Mouse (Mus musculus) induced T-regulatory cell, adult 2 months (primary cell): ENCODE results near the gene Stab1.

Source experiments
- DNase-seq: peaks from one replicate; pipeline ENCODE4 v3.0.0-alpha.2; 2012; ENCODE audit warnings: low read depth

Gene Stab1

GRCm38 (mm10) chr14:31168425-31168824 lies at the start of gene Stab1:
Stab1 (minus strand) TSS chr14:31168641.
- no peak for DNase-seq

GRCm38 (mm10) chr14:31217666-31218065 lies 49.2 kb upstream of the Stab1 start, which contains the start of gene Sema3g:
Sema3g (plus strand) TSS chr14:31217860.
- DNase-seq: peak; percentile 46

- DNase-seq: no peak
These were observed 48.4 kb upstream of the Stab1 start, which contains the start of gene Nisch for GRCm38 (mm10) chr14:31216846-31217245. Nisch (minus strand) TSS chr14:31216946.

- DNase-seq: peak; percentile 89
These were observed 46.9 kb upstream of the Stab1 start for GRCm38 (mm10) chr14:31215157-31216002.

GRCm38 (mm10) chr14:31214684-31215083 lies 46.2 kb upstream of the Stab1 start:
- no peak for DNase-seq

GRCm38 (mm10) chr14:31213868-31214267 lies 45.4 kb upstream of the Stab1 start:
- no peak for DNase-seq

GRCm38 (mm10) chr14:31212499-31212898 lies 44.1 kb upstream of the Stab1 start:
- no peak for DNase-seq

- DNase-seq: no peak
These were observed 43.4 kb upstream of the Stab1 start for GRCm38 (mm10) chr14:31211854-31212253.

GRCm38 (mm10) chr14:31209133-31209557 lies 40.7 kb upstream of the Stab1 start:
- no peak for DNase-seq

GRCm38 (mm10) chr14:31208084-31208483 lies 39.6 kb upstream of the Stab1 start, which contains the start of gene Tnnc1:
Tnnc1 (plus strand) TSS chr14:31208312.
- DNase-seq: no peak

GRCm38 (mm10) chr14:31207070-31207830 lies 38.8 kb upstream of the Stab1 start:
- DNase-seq: no peak

- peak; percentile 98 for DNase-seq
These were observed 38.1 kb upstream of the Stab1 start for GRCm38 (mm10) chr14:31206472-31206981.

- DNase-seq: peak; percentile 50
These were observed 37.4 kb upstream of the Stab1 start for GRCm38 (mm10) chr14:31205562-31206467.

GRCm38 (mm10) chr14:31205244-31205561 lies 36.8 kb upstream of the Stab1 start:
- DNase-seq: peak; percentile 28

- DNase-seq: no peak
These were observed 36.4 kb upstream of the Stab1 start for GRCm38 (mm10) chr14:31204844-31205243.

- DNase-seq: no peak
These were observed 31.6 kb upstream of the Stab1 start for GRCm38 (mm10) chr14:31200038-31200437.

GRCm38 (mm10) chr14:31199599-31199998 lies 31.2 kb upstream of the Stab1 start:
- DNase-seq: no peak

GRCm38 (mm10) chr14:31197547-31198516 lies 29.4 kb upstream of the Stab1 start:
- DNase-seq: peak; percentile 66

GRCm38 (mm10) chr14:31195968-31196367 lies 27.5 kb upstream of the Stab1 start:
- peak; percentile 76 for DNase-seq

- DNase-seq: no peak
These were observed 27.1 kb upstream of the Stab1 start for GRCm38 (mm10) chr14:31195521-31195920.
